Mouse (Mus musculus) lung, postnatal 0 days (tissue): ENCODE results near the gene 2310057N15Rik. TPM values are rescaled to one million over a fixed set of nuclear protein-coding genes. Genes with fewer than 3 reads are reported as not detected.
"Not testable (repeated sequence)": the region's sequence is repeated elsewhere in the genome, so short reads cannot be mapped to it uniquely, and the experiment has no call there.

ENCODE experiments used
- ATAC-seq: fragments of 200-750 bp; cut with Nextera tagmentation; 2 replicates; pipeline ENCODE4 v1.8.0; 2017; ENCODE audit warnings: moderate library complexity
- DNase-seq: peaks from one replicate; pipeline ENCODE4 v3.0.0-alpha.2; 2016; ENCODE audit warnings: low spot score
- H3K27ac ChIP-seq: fragments of 300-500 bp; sonication (generic); 2 replicates; pipeline ENCODE4 v1.5.1; 2014; ENCODE audit warnings: antibody characterized with exemption, mild to moderate bottlenecking, low read length, mixed read lengths
- H3K27me3 ChIP-seq: fragments of 300-500 bp; sonication (generic); replicated peaks from 2 replicates; pipeline ENCODE4 v1.6.1; 2014; ENCODE audit warnings: low read length, mixed read lengths; ENCODE audit not compliant: insufficient read depth
- H3K36me3 ChIP-seq: fragments of 300-500 bp; sonication (generic); 2 replicates; pipeline ENCODE4 v1.6.1; 2014; ENCODE audit warnings: low read length, mixed read lengths; ENCODE audit not compliant: insufficient read depth
- H3K4me1 ChIP-seq: fragments of 300-500 bp; sonication (generic); 2 replicates; pipeline ENCODE4 v1.6.1; 2014; ENCODE audit warnings: antibody characterized with exemption, low read depth, low read length, mixed read lengths; ENCODE audit not compliant: insufficient read depth
- H3K4me2 ChIP-seq: fragments of 300-500 bp; sonication (generic); replicated peaks from 2 replicates; pipeline ENCODE4 v1.6.1; 2014; ENCODE audit warnings: low read depth, mild to moderate bottlenecking, low read length, moderate library complexity, mixed read lengths
- H3K4me3 ChIP-seq: fragments of 300-500 bp; sonication (generic); 2 replicates; pipeline ENCODE4 v1.5.1; 2014; ENCODE audit warnings: low read depth, low read length
- H3K9ac ChIP-seq: fragments of 300-500 bp; sonication (generic); replicated peaks from 2 replicates; pipeline ENCODE4 v1.6.1; 2014; ENCODE audit warnings: low read depth, mild to moderate bottlenecking
- H3K9me3 ChIP-seq: fragments of 300-500 bp; sonication (generic); 2 replicates; pipeline ENCODE4 v1.6.1; 2016; ENCODE audit warnings: low read length, mixed read lengths
- CTCF ChIP-seq: IDR thresholded peaks from 2 replicates; pipeline ENCODE4 v1.5.1; 2016; ENCODE audit warnings: antibody characterized with exemption, mild to moderate bottlenecking
- EP300 ChIP-seq: IDR thresholded peaks from 2 replicates; pipeline ENCODE4 v1.6.1; 2016; ENCODE audit warnings: antibody characterized with exemption, mild to moderate bottlenecking, control low read depth
- WGBS: fragments of 180-500 bp; shearing (Covaris S2); extraction: QIAGEN DNeasy Blood & Tissue Kit; methylation state at CpG from one replicate; pipeline ENCODE4 v1.1.7; 2014; 5-methylcytosine and 5-hydroxymethylcytosine counted together
- polyA plus RNA-seq: library from polyadenylated mRNA; unstranded; fragments of >200 nt; fragmentation: Nextera tagmentation; extraction: Ambion mirVana; gene quantifications from 2 replicates; pipeline ENCODE4 v1.2.1, GENCODE M21; 2015

2310057N15Rik gene
- polyA plus RNA-seq, result not detected in 2 replicates

DNA sequence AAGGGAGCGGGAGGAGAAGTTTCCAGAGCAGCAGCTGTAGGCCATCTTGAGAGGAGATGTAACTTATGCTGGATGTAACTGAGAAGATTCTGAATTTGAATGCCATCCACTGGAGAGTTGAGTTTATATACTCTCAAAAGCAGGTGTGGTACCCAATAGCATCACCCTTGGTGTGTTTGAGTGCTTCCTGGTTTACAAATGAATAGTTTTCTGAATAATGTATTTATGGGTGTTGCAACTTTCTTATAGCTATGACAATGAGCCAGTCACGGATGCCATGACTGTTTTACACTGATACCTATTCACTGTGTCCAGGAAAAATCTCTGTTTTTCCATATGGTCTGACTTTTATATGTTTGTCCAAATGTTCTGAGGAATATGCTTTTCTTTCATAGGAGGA, at the start of gene 2310057N15Rik:
TSS of gene 2310057N15Rik (minus strand) at position 101 of the 400 bp plus-strand sequence.
- no peak within 1 kb of the TSS for H3K4me2 ChIP-seq
- no peaks in the 10 kb centered on the region for H3K27me3 ChIP-seq
- 85% methylated on average over 2 of the region's 2 CpGs for WGBS
- ATAC-seq (no peak), DNase-seq (no peak)
- H3K36me3 ChIP-seq, result no peaks in the 10 kb centered on the region
- no peaks in the 10 kb centered on the region for H3K9me3 ChIP-seq
- no peak within 1 kb of the TSS for H3K27ac ChIP-seq
- no peak for TF ChIP-seq CTCF
- TF ChIP-seq EP300, result no peak
- H3K4me3 ChIP-seq, result no peak within 1 kb of the TSS
- no peak within 1 kb of the TSS for H3K9ac ChIP-seq
- no peaks in the 10 kb centered on the region for H3K4me1 ChIP-seq

GRCm38 (mm10) chr16:88823736-88824135, 49.7 kb upstream of the 2310057N15Rik start:
- WGBS, result 83% methylated on average over 3 of the region's 3 CpGs
- ATAC-seq (no peak), DNase-seq (no peak)
- no peaks in the 10 kb centered on the region for H3K9me3 ChIP-seq
- TF ChIP-seq EP300 (no peak), CTCF (peak; percentile 70)
- H3K36me3 ChIP-seq, result no peaks in the 10 kb centered on the region
- no peak overlapping the region for H3K4me3 ChIP-seq
- no peak overlapping the region for H3K27ac ChIP-seq
- no peak overlapping the region for H3K4me2 ChIP-seq
- no peak overlapping the region for H3K9ac ChIP-seq
- no peaks in the 10 kb centered on the region for H3K27me3 ChIP-seq
- H3K4me1 ChIP-seq, result no peaks in the 10 kb centered on the region

DNA sequence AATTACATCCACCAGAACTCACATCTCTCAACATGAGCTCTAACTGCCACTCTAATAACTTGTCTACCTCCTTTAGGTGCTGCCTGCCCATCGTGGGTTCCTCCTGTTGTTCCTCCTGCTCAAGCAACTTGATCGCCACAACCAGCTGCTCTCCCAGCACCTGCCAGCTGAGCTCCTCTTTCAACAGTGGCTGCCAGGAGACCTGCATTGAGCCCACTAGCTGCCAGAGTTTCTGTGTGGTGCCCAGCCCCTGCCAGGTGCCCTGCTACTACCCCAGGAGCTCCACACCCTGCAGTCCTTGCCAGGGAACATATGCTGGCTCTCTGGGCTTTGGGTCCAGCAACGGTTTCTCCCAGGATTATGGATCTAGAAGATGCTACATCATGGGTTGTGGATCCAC, 46.1 kb upstream of the 2310057N15Rik start, which contains the start of gene Krtap15:
TSS of gene Krtap15 (plus strand) at position 150 of the 400 bp plus-strand sequence.
- Histone ChIP-seq H3K4me1 (no peaks in the 10 kb centered on the region), H3K4me3 (no peak within 1 kb of the TSS), H3K27me3 (no peaks in the 10 kb centered on the region), H3K36me3 (no peaks in the 10 kb centered on the region), H3K4me2 (no peak within 1 kb of the TSS), H3K27ac (no peak within 1 kb of the TSS), H3K9me3 (no peaks in the 10 kb centered on the region), H3K9ac (no peak within 1 kb of the TSS)
- ATAC-seq, result no peak
- no peak for TF ChIP-seq EP300
- no peak for TF ChIP-seq CTCF
- no peak for DNase-seq
- 69% methylated on average over 3 of the region's 3 CpGs for WGBS

- TF ChIP-seq CTCF, result no peak
- no peak for TF ChIP-seq EP300
- no peaks in the 10 kb centered on the region for H3K9me3 ChIP-seq
- no peak within 1 kb of the TSS for H3K4me2 ChIP-seq
- H3K27me3 ChIP-seq, result no peaks in the 10 kb centered on the region
- DNase-seq (no peak), ATAC-seq (no peak)
- H3K4me1 ChIP-seq, result no peaks in the 10 kb centered on the region
- 70% methylated on average over 2 of the region's 2 CpGs for WGBS
- no peak within 1 kb of the TSS for H3K27ac ChIP-seq
- H3K36me3 ChIP-seq, result no peaks in the 10 kb centered on the region
- no peak within 1 kb of the TSS for H3K9ac ChIP-seq
- H3K4me3 ChIP-seq, result no peak within 1 kb of the TSS
Measured at GRCm38 (mm10) chr16:88811827-88812226, 37.8 kb upstream of the 2310057N15Rik start, which contains the start of gene Gm20741. Gm20741 (minus strand) TSS chr16:88812220.

DNA sequence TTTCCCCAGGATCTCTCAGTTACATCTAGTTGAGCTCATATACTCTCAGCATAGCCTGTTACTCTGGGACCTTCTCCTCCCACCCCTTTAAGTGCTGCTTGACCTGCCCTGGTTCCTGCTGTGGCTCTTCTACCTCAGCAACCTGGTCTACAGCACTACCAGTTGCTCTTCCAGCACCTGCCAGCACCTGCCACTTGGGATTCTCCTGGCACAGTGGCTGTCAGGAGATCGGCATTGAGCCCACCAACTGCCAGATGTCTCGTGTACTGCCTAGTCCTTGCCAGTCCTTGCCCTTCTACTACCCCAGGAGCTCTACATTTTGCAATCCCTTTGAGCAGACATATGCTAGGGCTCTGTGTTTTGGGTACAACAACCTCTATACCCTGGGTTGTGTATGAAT, 12.8 kb upstream of the 2310057N15Rik start:
- Histone ChIP-seq H3K9me3 (no peaks in the 10 kb centered on the region), H3K9ac (no peak overlapping the region), H3K27me3 (no peaks in the 10 kb centered on the region), H3K4me2 (no peak overlapping the region), H3K36me3 (no peaks in the 10 kb centered on the region), H3K27ac (no peak overlapping the region), H3K4me1 (no peaks in the 10 kb centered on the region), H3K4me3 (no peak overlapping the region)
- no peak for TF ChIP-seq EP300
- TF ChIP-seq CTCF, result no peak
- DNase-seq (no peak), ATAC-seq (no peak)
- 71% methylated on average over 2 of the region's 2 CpGs for WGBS

GRCm38 (mm10) chr16:88777596-88777995, 3.6 kb upstream of the 2310057N15Rik start, which contains the start of gene Gm5965:
Gm5965 (plus strand) TSS chr16:88777896.
- Histone ChIP-seq H3K4me2 (no peak within 1 kb of the TSS), H3K4me1 (no peaks in the 10 kb centered on the region), H3K4me3 (no peak within 1 kb of the TSS), H3K9ac (no peak within 1 kb of the TSS), H3K36me3 (no peaks in the 10 kb centered on the region), H3K9me3 (no peaks in the 10 kb centered on the region), H3K27me3 (no peaks in the 10 kb centered on the region), H3K27ac (no peak within 1 kb of the TSS)
- DNase-seq, result no peak
- TF ChIP-seq EP300 (no peak), CTCF (no peak)
- WGBS, result 78% methylated on average over 5 of the region's 6 CpGs
- no peak for ATAC-seq

GRCm38 (mm10) chr16:88758547-88758946, 15.5 kb downstream of the 2310057N15Rik start, which contains the start of gene 2310034C09Rik:
2310034C09Rik (plus strand) TSS chr16:88758847.
- not testable (repeated sequence) for H3K27ac ChIP-seq, H3K4me2 ChIP-seq, DNase-seq, ATAC-seq, H3K36me3 ChIP-seq, H3K9me3 ChIP-seq, H3K4me3 ChIP-seq, H3K4me1 ChIP-seq, H3K27me3 ChIP-seq, H3K9ac ChIP-seq
- WGBS, result 63% methylated on average over 2 of the region's 3 CpGs

DNA sequence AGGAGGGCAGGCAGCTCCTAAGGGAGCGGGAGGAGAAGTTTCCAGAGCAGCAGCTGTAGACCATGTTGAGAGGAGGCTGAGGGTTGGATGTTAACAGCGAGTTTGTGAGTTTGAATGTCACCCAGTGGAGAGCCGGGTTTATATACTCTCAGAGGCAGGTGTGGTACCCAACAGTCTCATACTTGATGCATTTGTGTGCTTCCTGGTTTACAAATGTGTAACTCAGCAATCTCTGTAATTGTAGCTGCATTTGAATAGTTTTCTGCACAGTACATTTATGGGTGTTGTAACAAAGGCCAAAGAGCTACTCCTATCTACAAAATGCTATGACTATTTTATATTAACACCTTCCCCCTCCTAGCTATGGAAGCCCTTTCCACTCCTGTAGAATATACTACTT, 22.5 kb downstream of the 2310057N15Rik start, which contains the start of gene Krtap13:
TSS of gene Krtap13 (minus strand) at position 101 of the 400 bp plus-strand sequence.
- WGBS, result 79% methylated on average over 3 of the region's 3 CpGs
- not testable (repeated sequence) for H3K4me2 ChIP-seq, H3K4me1 ChIP-seq, ATAC-seq, H3K9ac ChIP-seq, H3K9me3 ChIP-seq, DNase-seq, H3K4me3 ChIP-seq, H3K27ac ChIP-seq, H3K36me3 ChIP-seq, H3K27me3 ChIP-seq
